Mouse (Mus musculus): ENCODE data around the gene Rwdd3.
A peak's percentile ranks its signal among the peaks of the same experiment; 100 is the strongest.

DNA sequence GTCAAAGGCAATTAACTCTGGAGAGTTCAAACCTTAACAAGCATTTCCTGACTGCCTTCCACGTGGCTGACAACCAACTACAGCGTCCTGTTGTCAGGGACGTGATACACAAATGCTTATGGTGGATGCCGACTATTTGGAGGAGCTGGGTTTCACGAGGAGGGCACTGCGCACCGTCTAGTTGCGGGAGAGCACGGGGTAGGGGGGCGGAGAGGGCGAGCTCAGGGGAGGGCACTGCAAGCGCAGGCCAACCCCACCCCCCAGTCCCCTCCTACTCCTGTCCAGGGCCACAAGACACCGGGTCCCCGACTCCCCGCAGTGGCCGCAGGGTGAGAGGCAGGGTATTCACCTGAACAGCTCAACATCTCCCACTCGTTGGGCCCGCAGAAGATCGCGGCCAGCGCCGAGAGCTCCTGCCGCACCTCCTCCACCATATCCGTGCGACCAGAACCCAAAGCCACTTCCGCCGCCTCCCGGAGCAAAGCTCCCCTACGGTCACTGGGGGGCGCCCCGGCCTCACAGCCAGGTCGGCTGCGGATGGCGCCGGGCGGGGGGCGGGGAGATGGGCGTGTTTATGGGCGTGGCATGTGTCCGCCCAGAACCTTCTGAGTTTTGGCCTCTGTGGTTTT is at the start of gene Rwdd3:
- peak; percentile 96 for TF ChIP-seq CTCF (IDR thresholded peaks at IDR 0.05; ENCODE audit: low read depth)
- no peak for TF ChIP-seq EP300 (optimal IDR thresholded peaks at IDR 0.05)
